Mouse (Mus musculus) ES-E14 (cell line): ENCODE data around the gene Tshz3. TPM values are rescaled to one million over a fixed set of nuclear protein-coding genes. Genes with fewer than 3 reads are reported as not detected.

Experiments
- DNase-seq: peaks from one replicate; pipeline ENCODE4 v3.0.0-alpha.2; 2013; ENCODE audit warnings: low read depth, low spot score
- H3K27ac ChIP-seq: 2 replicates; pipeline ENCODE4 v1.5.1; 2012; ENCODE audit warnings: low read depth, mild to moderate bottlenecking, low read length, moderate library complexity, mixed read lengths; ENCODE audit not compliant: poor library complexity, insufficient read depth, severe bottlenecking
- H3K36me3 ChIP-seq: 2 replicates; pipeline ENCODE4 v1.6.1; 2012; ENCODE audit warnings: mild to moderate bottlenecking, low read length, moderate library complexity, mixed read lengths; ENCODE audit not compliant: control insufficient read depth, poor library complexity, insufficient read depth, severe bottlenecking
- H3K4me1 ChIP-seq, 2 experiments: fragments of 150-350 bp in 1 of 2; sonication (generic) in 1 of 2; 2 replicates each; pipeline ENCODE4 v1.6.1; 2012; ENCODE audit warnings: low read length in 2 of 2, mild to moderate bottlenecking in 1 of 2, mixed read lengths in 1 of 2; ENCODE audit not compliant: control insufficient read depth in 2 of 2, insufficient read depth in 2 of 2, poor library complexity in 1 of 2
- H3K4me3 ChIP-seq, 2 experiments: fragments of 150-350 bp in 1 of 2; sonication (generic) in 1 of 2; 2 replicates each; pipeline ENCODE4 v1.5.1; 2012; ENCODE audit warnings: low read length in 2 of 2, low read depth in 1 of 2, mild to moderate bottlenecking in 1 of 2, mixed read lengths in 1 of 2; ENCODE audit not compliant: insufficient read depth in 1 of 2, poor library complexity in 1 of 2, severe bottlenecking in 1 of 2
- H3K9ac ChIP-seq: 2 replicates; pipeline ENCODE4 v1.6.1; 2012; ENCODE audit warnings: low read depth, mild to moderate bottlenecking, low read length, mixed read lengths; ENCODE audit not compliant: poor library complexity, insufficient read depth, severe bottlenecking
- H3K9me3 ChIP-seq: fragments of 150-350 bp; sonication (generic); 2 replicates; pipeline ENCODE4 v1.6.1; 2012; ENCODE audit warnings: low read depth, mild to moderate bottlenecking, low read length; ENCODE audit not compliant: control insufficient read depth, insufficient read depth
- CHD2 ChIP-seq: IDR thresholded peaks from 2 replicates; pipeline ENCODE4 v1.6.1; 2014; ENCODE audit warnings: mild to moderate bottlenecking, low read depth, low read length, inconsistent platforms
- HCFC1 ChIP-seq: IDR thresholded peaks from 2 replicates; pipeline ENCODE4 v1.6.1; 2012; ENCODE audit warnings: low read length, inconsistent platforms, borderline replicate concordance; ENCODE audit not compliant: insufficient read depth
- MAFK ChIP-seq: IDR thresholded peaks from 2 replicates; pipeline ENCODE4 v1.6.1; 2014; ENCODE audit warnings: mild to moderate bottlenecking, low read depth, low read length, inconsistent platforms; ENCODE audit not compliant: insufficient read depth
- ZC3H11A ChIP-seq: IDR thresholded peaks from 2 replicates; pipeline ENCODE4 v1.6.1; 2012; ENCODE audit warnings: low read depth, mild to moderate bottlenecking, inconsistent platforms, low read length, borderline replicate concordance
- ZNF384 ChIP-seq: IDR thresholded peaks from 2 replicates; pipeline ENCODE4 v1.6.1; 2012; ENCODE audit warnings: low read depth, low read length, inconsistent platforms
- in situ Hi-C, 2 experiments: fragments of 600-800 bp; cut with MboI; formaldehyde crosslinking; loops; one replicate each; pipeline ENCODE4 v1.15.1; 2025; ENCODE audit warnings: low sequenced_read_pairs in 2 of 2, inconsistent platforms in 1 of 2; ENCODE audit not compliant: unreplicated experiment in 2 of 2
- total RNA-seq: library from RNA; depleted of rRNA; stranded (reverse); fragments of 300-350 nt; gene quantifications from 2 replicates; pipeline ENCODE4 v1.2.3, GENCODE M21; 2012

Tshz3 gene
- total RNA-seq, 1 experiment = 1.6 TPM

GRCm38 (mm10) chr7:36720830-36721229 is 22.9 kb downstream of the Tshz3 start:
- no peak for DNase-seq
- H3K4me3 ChIP-seq = no peak overlapping the region
- H3K4me1 ChIP-seq = no peaks in the 10 kb centered on the region
- H3K27ac ChIP-seq = no peak overlapping the region
- in situ Hi-C loops = no loop called here
- no peaks in the 10 kb centered on the region for H3K9me3 ChIP-seq
- TF ChIP-seq ZC3H11A (no peak), HCFC1 (no peak), MAFK (no peak), CHD2 (no peak), ZNF384 (no peak)
- no peaks in the 10 kb centered on the region for H3K36me3 ChIP-seq
- H3K9ac ChIP-seq = no peak overlapping the region

- H3K4me3 ChIP-seq = no peak overlapping the region
- no peaks in the 10 kb centered on the region for H3K9me3 ChIP-seq
- H3K27ac ChIP-seq = no peak overlapping the region
- TF ChIP-seq ZNF384 = no peak
- TF ChIP-seq MAFK = no peak
- TF ChIP-seq CHD2 = no peak
- TF ChIP-seq HCFC1 = no peak
- no peak for TF ChIP-seq ZC3H11A
- in situ Hi-C loops = no loop called here
- H3K36me3 ChIP-seq = no peaks in the 10 kb centered on the region
- no peaks in the 10 kb centered on the region; a peak in 1 of 4 replicates for H3K4me1 ChIP-seq
- no peak overlapping the region for H3K9ac ChIP-seq
- DNase-seq = no peak
Observed at GRCm38 (mm10) chr7:36736303-36737050, 38.6 kb downstream of the Tshz3 start.

- H3K9ac ChIP-seq = no peak overlapping the region
- DNase-seq = no peak
- H3K27ac ChIP-seq = no peak overlapping the region
- H3K4me1 ChIP-seq = peaks cover 0 to 9% of the 10 kb centered on the region in 2 experiments; a peak in 2 of 4 replicates
- H3K4me3 ChIP-seq = no peak overlapping the region
- H3K36me3 ChIP-seq = no peaks in the 10 kb centered on the region
- TF ChIP-seq ZC3H11A = no peak
- TF ChIP-seq MAFK = no peak
- no peak for TF ChIP-seq ZNF384
- TF ChIP-seq CHD2 = no peak
- TF ChIP-seq HCFC1 = no peak
- in situ Hi-C loops = no loop called here
- H3K9me3 ChIP-seq = no peaks in the 10 kb centered on the region
Observed at GRCm38 (mm10) chr7:36751480-36751879, 53.6 kb downstream of the Tshz3 start.

GRCm38 (mm10) chr7:36767501-36768092 is 69.7 kb downstream of the Tshz3 start:
- in situ Hi-C loops = no loop called here
- no peak overlapping the region for H3K27ac ChIP-seq
- peaks cover 0 to 2% of the 10 kb centered on the region in 2 experiments; a peak in 1 of 4 replicates for H3K4me1 ChIP-seq
- no peak overlapping the region for H3K9ac ChIP-seq
- TF ChIP-seq ZC3H11A = no peak
- no peak for TF ChIP-seq CHD2
- TF ChIP-seq ZNF384 = no peak
- TF ChIP-seq HCFC1 = no peak
- TF ChIP-seq MAFK = no peak
- H3K4me3 ChIP-seq = no peak overlapping the region
- H3K36me3 ChIP-seq = peaks cover 3% of the 10 kb centered on the region; the same call in 1 of the 2 replicates
- no peaks in the 10 kb centered on the region for H3K9me3 ChIP-seq
- no peak for DNase-seq
